Mouse (Mus musculus) E14TG2a.4 (cell line): ENCODE measurements around the gene Bbox1.

Source experiments
- CTCF ChIP-seq: conservative IDR thresholded peaks from 2 replicates; pipeline ENCODE4 v1.5.1; 2014; ENCODE audit warnings: low read length
- NANOG ChIP-seq: IDR thresholded peaks from 2 replicates; pipeline ENCODE4 v1.6.1; 2014; ENCODE audit warnings: borderline replicate concordance, low read length, mixed read lengths
- POU5F1 ChIP-seq: IDR thresholded peaks from 2 replicates; pipeline ENCODE4 v1.6.1; 2014; ENCODE audit warnings: low read length, borderline replicate concordance

GRCm38 (mm10) chr2:110319266-110319665 is 4.9 kb upstream of the Bbox1 start:
- TF ChIP-seq CTCF, result no peak
- no peak for TF ChIP-seq POU5F1
- no peak for TF ChIP-seq NANOG
